Mouse (Mus musculus) spleen, adult 2 months (tissue): ENCODE results near the gene Sbno2. TPM values are rescaled to one million over a fixed set of nuclear protein-coding genes. Genes with fewer than 3 reads are reported as not detected.

ENCODE experiments used
- DNase-seq, 2 experiments: peaks; one replicate each; pipeline versions ENCODE4 v3.0.0 to v3.0.0-alpha.2; 2012 to 2021; ENCODE audit warnings: low spot score in 2 of 2, low read depth in 1 of 2
- H3K27ac ChIP-seq: fragments of 200-500 bp; 2 replicates; pipeline ENCODE4 v1.5.1; 2012; ENCODE audit warnings: low read length, inconsistent platforms; ENCODE audit not compliant: insufficient read depth
- H3K27me3 ChIP-seq: fragments of 200-500 bp; 2 replicates; pipeline ENCODE4 v1.6.1; 2012; ENCODE audit warnings: mild to moderate bottlenecking, moderate library complexity, low read length, inconsistent platforms; ENCODE audit not compliant: control insufficient read depth, insufficient read depth
- H3K36me3 ChIP-seq: fragments of 200-500 bp; 2 replicates; pipeline ENCODE4 v1.6.1; 2012; ENCODE audit warnings: mild to moderate bottlenecking, low read length, inconsistent platforms; ENCODE audit not compliant: control insufficient read depth, insufficient read depth
- H3K4me1 ChIP-seq: fragments of 200-500 bp; 2 replicates; pipeline ENCODE4 v1.6.1; 2011; ENCODE audit warnings: inconsistent platforms; ENCODE audit not compliant: control insufficient read depth, insufficient read depth, insufficient read length
- H3K4me3 ChIP-seq: fragments of 200-500 bp; 2 replicates; pipeline ENCODE4 v1.5.1; 2011; ENCODE audit warnings: mild to moderate bottlenecking, inconsistent platforms; ENCODE audit not compliant: insufficient read depth, insufficient read length; ENCODE audit errors: extremely low read depth
- CTCF ChIP-seq: fragments of 200-500 bp; IDR thresholded peaks from 2 replicates; pipeline ENCODE4 v1.5.1; 2011; ENCODE audit warnings: mild to moderate bottlenecking, inconsistent platforms; ENCODE audit not compliant: insufficient read depth, insufficient read length, insufficient replicate concordance; ENCODE audit errors: extremely low read depth
- POLR2A ChIP-seq: fragments of 200-500 bp; IDR thresholded peaks from 2 replicates; pipeline ENCODE4 v1.6.1; 2011; ENCODE audit warnings: low read depth, low read length, inconsistent platforms
- WGBS: fragments of 180-500 bp; shearing (Covaris S2); methylation state at CpG from one replicate; pipeline ENCODE4 v1.1.7; 2018; 5-methylcytosine and 5-hydroxymethylcytosine counted together
- polyA plus RNA-seq: library from polyadenylated mRNA; depleted of rRNA; stranded (reverse); fragments of >200 nt; gene quantifications from 2 replicates; pipeline ENCODE4 v1.2.3, GENCODE M21; 2012

Sbno2 gene
- polyA plus RNA-seq, 1 experiment, result 95.0 TPM

DNA sequence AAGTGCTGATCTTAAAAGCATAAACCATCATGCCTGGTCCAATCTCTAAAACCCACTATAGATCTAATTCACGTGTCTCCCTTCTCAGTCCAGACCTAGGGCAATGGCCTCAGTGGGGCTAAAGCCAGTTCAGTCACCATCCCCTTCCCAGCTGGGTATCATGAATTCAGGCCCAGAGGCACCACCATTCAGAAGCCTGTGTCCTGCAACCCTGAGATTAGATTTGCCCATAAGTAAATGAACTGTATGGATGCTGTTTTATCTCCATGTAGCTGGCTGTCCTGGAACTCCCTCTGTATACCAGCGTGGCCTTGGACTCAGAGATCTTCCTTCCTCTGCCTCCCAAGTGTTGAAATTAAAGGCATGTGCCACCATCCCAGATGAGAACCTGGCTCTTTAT, 2.3 kb downstream of the Sbno2 start:
- no peak overlapping the region for H3K4me3 ChIP-seq
- H3K27me3 ChIP-seq, result no peaks in the 10 kb centered on the region
- WGBS, result 80% methylated on average over 2 of the region's 2 CpGs
- peaks cover 31% of the 10 kb centered on the region; the same call in 1 of the 2 replicates for H3K4me1 ChIP-seq
- no peak for DNase-seq
- H3K36me3 ChIP-seq, result no peaks in the 10 kb centered on the region
- TF ChIP-seq CTCF (no peak), POLR2A (no peak)
- peak overlapping the region; percentile 39 for H3K27ac ChIP-seq

DNA sequence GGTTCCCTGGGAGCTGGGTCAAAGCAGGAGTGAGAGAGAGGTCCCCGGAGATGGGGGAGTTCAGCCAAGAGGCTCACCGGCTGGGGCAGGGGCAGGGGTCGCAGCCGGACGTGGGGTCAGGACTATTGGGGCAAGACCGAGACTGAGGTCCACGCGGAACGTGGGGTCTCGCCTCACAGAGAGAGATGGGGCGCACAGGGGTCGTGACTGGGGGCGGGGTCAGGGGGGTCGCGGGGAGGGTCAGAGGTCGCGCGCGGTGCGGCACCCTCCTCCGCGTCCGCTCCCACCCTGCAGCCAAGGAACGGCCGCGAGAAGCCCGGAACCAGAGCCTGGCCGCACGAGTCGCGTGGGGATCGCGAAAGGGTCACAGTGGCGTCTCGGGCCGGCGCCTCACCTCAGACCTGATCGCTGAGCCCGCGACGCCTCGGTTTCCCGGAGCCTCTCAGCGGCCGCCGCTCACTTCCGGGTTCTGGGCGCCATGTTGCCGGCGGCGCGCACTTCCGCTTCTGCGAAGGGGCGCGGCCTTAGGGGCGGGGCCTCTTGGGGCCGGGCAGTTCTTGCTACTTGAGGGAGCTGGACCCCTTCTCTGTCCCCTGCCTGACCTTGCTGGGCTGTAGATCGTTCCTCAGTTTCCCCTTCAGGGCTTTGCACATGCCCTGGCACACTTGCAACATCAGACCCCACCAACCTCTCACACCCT, 3.0 kb downstream of the Sbno2 start:
- peak; percentile 84 for TF ChIP-seq POLR2A
- TF ChIP-seq CTCF, result no peak
- peaks cover 31% of the 10 kb centered on the region; the same call in 1 of the 2 replicates for H3K4me1 ChIP-seq
- peak overlapping the region; percentile 85 for H3K27ac ChIP-seq
- no peaks in the 10 kb centered on the region for H3K36me3 ChIP-seq
- peak; percentile 64 to 88 for DNase-seq
- no peaks in the 10 kb centered on the region for H3K27me3 ChIP-seq
- H3K4me3 ChIP-seq, result peak overlapping the region; percentile 81
- WGBS, result under 1% methylated on average over 58 of the region's 59 CpGs

DNA sequence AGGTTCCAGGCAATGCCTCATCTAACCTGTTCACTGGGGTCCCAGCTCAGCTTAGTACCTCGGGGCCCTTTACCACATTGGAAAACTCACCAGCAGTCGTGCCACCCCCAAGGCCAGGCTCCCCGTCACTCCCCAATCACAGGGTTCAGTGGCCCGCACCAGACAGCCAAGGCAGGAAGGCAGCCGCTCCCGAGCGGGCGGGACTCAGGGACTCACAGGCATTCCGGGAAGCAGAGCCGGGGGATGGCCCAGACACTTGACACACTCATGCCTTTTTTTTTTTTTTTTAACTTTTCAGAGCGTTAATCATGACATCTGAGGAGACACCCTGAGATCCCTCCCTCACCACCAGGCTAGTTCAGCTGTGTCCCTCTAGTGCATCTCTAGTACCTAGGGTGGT, 4.4 kb downstream of the Sbno2 start:
- no peaks in the 10 kb centered on the region for H3K36me3 ChIP-seq
- H3K4me3 ChIP-seq, result peak overlapping the region; percentile 31
- H3K27ac ChIP-seq, result peak overlapping the region; percentile 47; the same call in 1 of the 2 replicates
- no peaks in the 10 kb centered on the region for H3K27me3 ChIP-seq
- H3K4me1 ChIP-seq, result peaks cover 29% of the 10 kb centered on the region; the same call in 1 of the 2 replicates
- TF ChIP-seq POLR2A (no peak), CTCF (no peak)
- WGBS, result 68% methylated on average over 11 of the region's 11 CpGs
- DNase-seq, result no peak

DNA sequence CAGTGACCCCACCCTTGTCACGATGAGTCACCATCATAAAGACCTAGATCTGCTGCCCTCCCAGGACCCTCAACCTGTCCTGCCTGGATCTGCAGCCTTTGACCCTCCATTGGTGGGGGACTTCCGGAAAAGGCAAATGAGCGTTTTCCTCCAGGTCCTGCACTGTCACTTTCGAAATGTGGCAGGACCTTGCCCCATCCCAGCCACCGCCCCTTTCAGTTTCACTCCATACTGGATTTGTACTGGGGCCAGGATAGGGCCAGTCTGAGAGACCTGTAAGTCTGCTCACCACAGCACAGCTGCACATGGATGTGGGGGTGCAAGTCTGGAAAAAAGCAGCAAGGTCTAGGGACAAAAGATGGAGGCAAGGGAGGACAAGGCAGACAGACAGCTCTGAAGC, 6.7 kb downstream of the Sbno2 start:
- no peak for TF ChIP-seq POLR2A
- no peak for TF ChIP-seq CTCF
- peaks cover 26% of the 10 kb centered on the region; the same call in 1 of the 2 replicates for H3K4me1 ChIP-seq
- no peaks in the 10 kb centered on the region for H3K27me3 ChIP-seq
- WGBS, result 78% methylated on average over 5 of the region's 5 CpGs
- DNase-seq, result no peak
- H3K4me3 ChIP-seq, result no peak overlapping the region
- H3K27ac ChIP-seq, result no peak overlapping the region
- no peaks in the 10 kb centered on the region for H3K36me3 ChIP-seq

GRCm38 (mm10) chr10:80097275-80097674, 8.1 kb downstream of the Sbno2 start:
- H3K27ac ChIP-seq, result no peak overlapping the region
- H3K4me3 ChIP-seq, result no peak overlapping the region
- H3K36me3 ChIP-seq, result peaks cover 2% of the 10 kb centered on the region; the same call in 1 of the 2 replicates
- DNase-seq, result no peak
- peaks cover 21% of the 10 kb centered on the region; the same call in 1 of the 2 replicates for H3K4me1 ChIP-seq
- no peaks in the 10 kb centered on the region for H3K27me3 ChIP-seq
- no peak for TF ChIP-seq POLR2A
- TF ChIP-seq CTCF, result no peak
- WGBS, result 35% methylated on average over 7 of the region's 7 CpGs

GRCm38 (mm10) chr10:80095547-80095946, 9.8 kb downstream of the Sbno2 start:
- Histone ChIP-seq H3K27ac (no peak overlapping the region), H3K4me3 (no peak overlapping the region), H3K4me1 (peaks cover 10% of the 10 kb centered on the region; the same call in 1 of the 2 replicates), H3K36me3 (peaks cover 2% of the 10 kb centered on the region; the same call in 1 of the 2 replicates), H3K27me3 (no peaks in the 10 kb centered on the region)
- WGBS, result 87% methylated on average over 5 of the region's 5 CpGs
- DNase-seq, result no peak
- no peak for TF ChIP-seq CTCF
- TF ChIP-seq POLR2A, result no peak

GRCm38 (mm10) chr10:80094684-80095083, 10.7 kb downstream of the Sbno2 start:
- Histone ChIP-seq H3K27me3 (no peaks in the 10 kb centered on the region), H3K4me3 (no peak overlapping the region), H3K36me3 (peaks cover 2% of the 10 kb centered on the region; the same call in 1 of the 2 replicates), H3K27ac (no peak overlapping the region), H3K4me1 (peaks cover 7% of the 10 kb centered on the region; the same call in 1 of the 2 replicates)
- WGBS, result 89% methylated on average over 3 of the region's 3 CpGs
- no peak for DNase-seq
- no peak for TF ChIP-seq POLR2A
